Mouse (Mus musculus): ENCODE measurements around the gene Ikzf1.

GRCm38 (mm10) chr11:11758883-11759282 is 74.1 kb downstream of the Ikzf1 start:
- TF ChIP-seq POLR2A (IDR thresholded peaks at IDR 0.05; ENCODE audit: control insufficient read depth, low read depth, low read length), result no peak
- no peak for TF ChIP-seq CTCF (IDR thresholded peaks at IDR 0.05; ENCODE audit: control insufficient read depth, insufficient read depth, insufficient replicate concordance, low read depth, low read length)

All from testis, adult 2 months (tissue).